ENCODE assay signal across 1 mouse cellular context in the genomic region with DNA sequence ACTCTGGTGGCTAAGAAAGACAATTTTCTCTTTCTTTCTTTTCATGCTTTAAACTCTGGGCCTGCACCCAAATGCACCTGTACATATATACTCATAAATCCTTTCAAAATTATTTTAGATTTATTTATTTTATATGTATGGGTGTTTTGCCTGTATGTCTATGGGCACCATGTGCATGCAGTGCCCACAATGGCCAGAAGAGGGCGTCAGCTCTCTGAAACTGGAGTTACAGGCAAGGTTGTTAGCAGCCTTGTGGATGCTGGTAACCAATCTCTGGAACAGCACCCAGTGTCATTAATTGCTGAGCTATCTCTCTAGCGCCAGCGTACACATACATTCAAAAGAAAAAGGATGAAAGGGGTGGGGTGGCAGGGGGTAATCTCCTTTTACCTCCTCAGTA.
TF ChIP-seq lines count a peak whose summit lies in the region.

No protein-coding gene starts in this region.

TF ChIP-seq in MEL, 35 proteins besides CTCF, POLR2A, EP300 and RAD21:
- no peak for TF ChIP-seq UBTF (IDR thresholded peaks at IDR 0.05; ENCODE audit: borderline replicate concordance, insufficient read depth, low read depth, low read length)
- TF ChIP-seq MYC (IDR thresholded peaks at IDR 0.05; ENCODE audit: low read depth, low read length) = no peak
- TF ChIP-seq POLR2AphosphoS2 (IDR thresholded peaks at IDR 0.05; ENCODE audit: low read length) = no peak
- no peak for TF ChIP-seq TBP (IDR thresholded peaks at IDR 0.05; ENCODE audit: low read depth, low read length)
- no peak for TF ChIP-seq HCFC1 (IDR thresholded peaks at IDR 0.05; ENCODE audit: low read depth, low read length)
- no peak for TF ChIP-seq ZMIZ1 (IDR thresholded peaks at IDR 0.05; ENCODE audit: low read depth, low read length)
- no peak for TF ChIP-seq USF2 (IDR thresholded peaks at IDR 0.05; ENCODE audit: borderline replicate concordance in 1 of 2, insufficient read depth in 1 of 2, low read depth in 1 of 2, low read length in 2 of 2)
- no peak for TF ChIP-seq ZNF384 (IDR thresholded peaks at IDR 0.05; ENCODE audit: low read depth, low read length)
